Mouse (Mus musculus): ENCODE results near the gene Spopl. TPM values are rescaled to one million over a fixed set of nuclear protein-coding genes. Genes with fewer than 3 reads are reported as not detected.
"Not testable (repeated sequence)": the region's sequence is repeated elsewhere in the genome, so short reads cannot be mapped to it uniquely, and the experiment has no call there.

Spopl gene
- polyA plus RNA-seq, 1 experiment, result 1.5 TPM

- Histone ChIP-seq H3K27me3 (ENCODE audit: control insufficient read depth, insufficient read depth, low read length) (no peaks in the 10 kb centered on the region), H3K36me3 (ENCODE audit: control insufficient read depth, insufficient read depth, low read length) (no peaks in the 10 kb centered on the region; the same call in 1 of the 2 replicates), H3K4me1 (ENCODE audit: control insufficient read depth, insufficient read depth, insufficient read length, low read length) (no peaks in the 10 kb centered on the region), H3K27ac (ENCODE audit: insufficient read depth, low read depth, low read length) (no peak overlapping the region), H3K4me3 (ENCODE audit: low read depth, low read length) (no peak overlapping the region)
- TF ChIP-seq CTCF (IDR thresholded peaks at IDR 0.05; ENCODE audit: extremely low read depth, insufficient read length, insufficient replicate concordance, low read depth, low read length) (no peak), POLR2A (IDR thresholded peaks at IDR 0.05; ENCODE audit: low read depth, low read length) (no peak)
- 84% methylated on average over 1 of the region's 1 CpGs for WGBS
Measured at GRCm38 (mm10) chr2:23568775-23569174, 3.1 kb downstream of the Spopl start.

GRCm38 (mm10) chr2:23565081-23565801, 6.7 kb downstream of the Spopl start:
- WGBS, result 89% methylated on average over 2 of the region's 2 CpGs
- H3K4me1 ChIP-seq (ENCODE audit: control insufficient read depth, insufficient read depth, insufficient read length, low read length), result no peaks in the 10 kb centered on the region
- no peak overlapping the region for H3K4me3 ChIP-seq (ENCODE audit: low read depth, low read length)
- H3K36me3 ChIP-seq (ENCODE audit: control insufficient read depth, insufficient read depth, low read length), result no peaks in the 10 kb centered on the region; the same call in 1 of the 2 replicates
- no peaks in the 10 kb centered on the region for H3K27me3 ChIP-seq (ENCODE audit: control insufficient read depth, insufficient read depth, low read length)
- no peak overlapping the region for H3K27ac ChIP-seq (ENCODE audit: insufficient read depth, low read depth, low read length)
- TF ChIP-seq CTCF (IDR thresholded peaks at IDR 0.05; ENCODE audit: extremely low read depth, insufficient read length, insufficient replicate concordance, low read depth, low read length) (no peak), POLR2A (IDR thresholded peaks at IDR 0.05; ENCODE audit: low read depth, low read length) (no peak)

GRCm38 (mm10) chr2:23562898-23563297, 9.0 kb downstream of the Spopl start:
- TF ChIP-seq POLR2A (IDR thresholded peaks at IDR 0.05; ENCODE audit: low read depth, low read length) (no peak), CTCF (IDR thresholded peaks at IDR 0.05; ENCODE audit: extremely low read depth, insufficient read length, insufficient replicate concordance, low read depth, low read length) (no peak)
- no peak overlapping the region for H3K4me3 ChIP-seq (ENCODE audit: low read depth, low read length)
- H3K36me3 ChIP-seq (ENCODE audit: control insufficient read depth, insufficient read depth, low read length), result no peaks in the 10 kb centered on the region
- no peaks in the 10 kb centered on the region for H3K4me1 ChIP-seq (ENCODE audit: control insufficient read depth, insufficient read depth, insufficient read length, low read length)
- 92% methylated on average over 3 of the region's 3 CpGs for WGBS
- H3K27me3 ChIP-seq (ENCODE audit: control insufficient read depth, insufficient read depth, low read length), result no peaks in the 10 kb centered on the region
- no peak overlapping the region for H3K27ac ChIP-seq (ENCODE audit: insufficient read depth, low read depth, low read length)

GRCm38 (mm10) chr2:23559186-23559585, 12.7 kb downstream of the Spopl start:
- H3K4me1 ChIP-seq (ENCODE audit: control insufficient read depth, insufficient read depth, insufficient read length, low read length), result no peaks in the 10 kb centered on the region
- H3K27ac ChIP-seq (ENCODE audit: insufficient read depth, low read depth, low read length), result no peak overlapping the region
- WGBS, result 92% methylated on average over 2 of the region's 2 CpGs
- no peaks in the 10 kb centered on the region for H3K27me3 ChIP-seq (ENCODE audit: control insufficient read depth, insufficient read depth, low read length)
- H3K4me3 ChIP-seq (ENCODE audit: low read depth, low read length), result no peak overlapping the region
- no peaks in the 10 kb centered on the region for H3K36me3 ChIP-seq (ENCODE audit: control insufficient read depth, insufficient read depth, low read length)
- no peak for TF ChIP-seq CTCF (IDR thresholded peaks at IDR 0.05; ENCODE audit: extremely low read depth, insufficient read length, insufficient replicate concordance, low read depth, low read length)
- TF ChIP-seq POLR2A (IDR thresholded peaks at IDR 0.05; ENCODE audit: low read depth, low read length), result no peak

- no peak for TF ChIP-seq CTCF (IDR thresholded peaks at IDR 0.05; ENCODE audit: extremely low read depth, insufficient read length, insufficient replicate concordance, low read depth, low read length)
- no peak for TF ChIP-seq POLR2A (IDR thresholded peaks at IDR 0.05; ENCODE audit: low read depth, low read length)
- WGBS, result 89% methylated on average over 1 of the region's 1 CpGs
Measured at GRCm38 (mm10) chr2:23551235-23551634, 20.7 kb downstream of the Spopl start.

GRCm38 (mm10) chr2:23547220-23547619, 24.7 kb downstream of the Spopl start:
- Histone ChIP-seq H3K27me3 (ENCODE audit: control insufficient read depth, insufficient read depth, low read length) (no peaks in the 10 kb centered on the region), H3K4me1 (ENCODE audit: control insufficient read depth, insufficient read depth, insufficient read length, low read length) (no peaks in the 10 kb centered on the region), H3K4me3 (ENCODE audit: low read depth, low read length) (no peak overlapping the region), H3K27ac (ENCODE audit: insufficient read depth, low read depth, low read length) (no peak overlapping the region), H3K36me3 (ENCODE audit: control insufficient read depth, insufficient read depth, low read length) (no peaks in the 10 kb centered on the region)
- TF ChIP-seq CTCF (IDR thresholded peaks at IDR 0.05; ENCODE audit: extremely low read depth, insufficient read length, insufficient replicate concordance, low read depth, low read length) (no peak), POLR2A (IDR thresholded peaks at IDR 0.05; ENCODE audit: low read depth, low read length) (no peak)
- 93% methylated on average over 1 of the region's 1 CpGs for WGBS

More at GRCm38 (mm10) chr2:23551235-23551634, 20.7 kb downstream of the Spopl start:
- H3K27me3 ChIP-seq (ENCODE audit: control insufficient read depth, insufficient read depth, low read length), result no peaks in the 10 kb centered on the region
- no peaks in the 10 kb centered on the region for H3K4me1 ChIP-seq (ENCODE audit: control insufficient read depth, insufficient read depth, insufficient read length, low read length)
- no peak overlapping the region for H3K4me3 ChIP-seq (ENCODE audit: low read depth, low read length)
- H3K27ac ChIP-seq (ENCODE audit: insufficient read depth, low read depth, low read length), result no peak overlapping the region
- no peaks in the 10 kb centered on the region for H3K36me3 ChIP-seq (ENCODE audit: control insufficient read depth, insufficient read depth, low read length)

- WGBS, result 90% methylated on average over 4 of the region's 4 CpGs
Measured at GRCm38 (mm10) chr2:23539967-23540366, 31.9 kb downstream of the Spopl start.

GRCm38 (mm10) chr2:23527717-23528116, 44.2 kb downstream of the Spopl start:
- H3K36me3 ChIP-seq (ENCODE audit: control insufficient read depth, insufficient read depth, low read length), result peaks cover 19% of the 10 kb centered on the region
- WGBS, result 93% methylated on average over 2 of the region's 2 CpGs
- H3K4me1 ChIP-seq (ENCODE audit: control insufficient read depth, insufficient read depth, insufficient read length, low read length); H3K4me3 ChIP-seq (ENCODE audit: low read depth, low read length); H3K27ac ChIP-seq (ENCODE audit: insufficient read depth, low read depth, low read length); H3K27me3 ChIP-seq (ENCODE audit: control insufficient read depth, insufficient read depth, low read length): not testable (repeated sequence)

More at GRCm38 (mm10) chr2:23539967-23540366, 31.9 kb downstream of the Spopl start:
- Histone ChIP-seq H3K36me3 (ENCODE audit: control insufficient read depth, insufficient read depth, low read length) (peaks cover 10% of the 10 kb centered on the region), H3K4me3 (ENCODE audit: low read depth, low read length) (no peak overlapping the region), H3K4me1 (ENCODE audit: control insufficient read depth, insufficient read depth, insufficient read length, low read length) (no peaks in the 10 kb centered on the region), H3K27me3 (ENCODE audit: control insufficient read depth, insufficient read depth, low read length) (no peaks in the 10 kb centered on the region), H3K27ac (ENCODE audit: insufficient read depth, low read depth, low read length) (no peak overlapping the region)
- TF ChIP-seq POLR2A (IDR thresholded peaks at IDR 0.05; ENCODE audit: low read depth, low read length), result no peak
- no peak for TF ChIP-seq CTCF (IDR thresholded peaks at IDR 0.05; ENCODE audit: extremely low read depth, insufficient read length, insufficient replicate concordance, low read depth, low read length)
